Mouse (Mus musculus) adrenal gland, postnatal 4 days (tissue): Measurements from ENCODE around the gene Cavin4. TPM values are rescaled to one million over a fixed set of nuclear protein-coding genes. Genes with fewer than 3 reads are reported as not detected.

Experiments used
- DNase-seq, 2 experiments: peaks; one replicate each; pipeline ENCODE4 v3.0.0; 2021 to 2022; ENCODE audit warnings: low spot score in 2 of 2, mixed read lengths in 2 of 2
- total RNA-seq, 2 experiments: library from RNA; stranded (reverse); gene quantifications; 2 replicates each; pipeline ENCODE4 v1.2.3; 2021

The Cavin4 gene
- total RNA-seq, 2 experiments from 2014 or later = 3.4 to 6.8 TPM

GRCm38 (mm10) chr4:48716817-48717216 is 53.5 kb downstream of the Cavin4 start:
- DNase-seq = no peak

Other genes with a start within 250 kb of the Cavin4 start
- 10 to 100 TPM; 37.6 to 44.8 TPM for gene Tex10, start 190.1 kb upstream of the Cavin4 start, total RNA-seq
- 10 to 100 TPM; 28.0 to 28.7 TPM for gene Msantd3, start 123.6 kb upstream of the Cavin4 start, total RNA-seq
- 10 to 100 TPM; 32.5 to 38.3 TPM for gene Tmeff1, start 78.3 kb upstream of the Cavin4 start, total RNA-seq